Mouse (Mus musculus) embryonic facial prominence, embryonic 12.5 days (tissue): ENCODE results near the gene Tmf1. TPM values are rescaled to one million over a fixed set of nuclear protein-coding genes. Genes with fewer than 3 reads are reported as not detected.

ENCODE experiments used
- ATAC-seq: fragments of 200-750 bp; cut with Nextera tagmentation; 2 replicates; pipeline ENCODE4 v1.8.0; 2017; ENCODE audit not compliant: insufficient number of reproducible peaks, insufficient read depth, low FRiP score, low TSS enrichment
- H3K27ac ChIP-seq: fragments of 300-500 bp; sonication (generic); 2 replicates; pipeline ENCODE4 v1.5.1; 2016; ENCODE audit warnings: mild to moderate bottlenecking
- H3K27me3 ChIP-seq: fragments of 300-500 bp; sonication (generic); 2 replicates; pipeline ENCODE4 v1.6.1; 2016; ENCODE audit warnings: mild to moderate bottlenecking, moderate library complexity
- H3K36me3 ChIP-seq: fragments of 300-500 bp; sonication (generic); 2 replicates; pipeline ENCODE4 v1.6.1; 2016; ENCODE audit warnings: mild to moderate bottlenecking
- H3K4me1 ChIP-seq: fragments of 300-500 bp; sonication (generic); 2 replicates; pipeline ENCODE4 v1.6.1; 2016
- H3K4me2 ChIP-seq: fragments of 300-500 bp; sonication (generic); replicated peaks from 2 replicates; pipeline ENCODE4 v1.6.1; 2016; ENCODE audit warnings: mild to moderate bottlenecking, moderate library complexity
- H3K4me3 ChIP-seq: fragments of 300-500 bp; sonication (generic); 2 replicates; pipeline ENCODE4 v1.5.1; 2016; ENCODE audit warnings: mild to moderate bottlenecking
- H3K9ac ChIP-seq: fragments of 300-500 bp; sonication (generic); 2 replicates; pipeline ENCODE4 v1.6.1; 2016; ENCODE audit warnings: mild to moderate bottlenecking, moderate library complexity
- H3K9me3 ChIP-seq: fragments of 300-500 bp; sonication (generic); 2 replicates; pipeline ENCODE4 v1.6.1; 2016; ENCODE audit warnings: mild to moderate bottlenecking, moderate library complexity
- WGBS: fragments of 180-500 bp; shearing (Covaris S2); methylation state at CpG from one replicate; pipeline ENCODE4 v1.1.7; 2016; 5-methylcytosine and 5-hydroxymethylcytosine counted together
- polyA plus RNA-seq: library from polyadenylated mRNA; unstranded; fragments of >200 nt; fragmentation: Nextera tagmentation; extraction: Ambion mirVana; gene quantifications from 2 replicates; pipeline ENCODE4 v1.2.1, GENCODE M21; 2016

Gene Tmf1
- polyA plus RNA-seq, 1 experiment from 2014 or later = 35.7 TPM

DNA sequence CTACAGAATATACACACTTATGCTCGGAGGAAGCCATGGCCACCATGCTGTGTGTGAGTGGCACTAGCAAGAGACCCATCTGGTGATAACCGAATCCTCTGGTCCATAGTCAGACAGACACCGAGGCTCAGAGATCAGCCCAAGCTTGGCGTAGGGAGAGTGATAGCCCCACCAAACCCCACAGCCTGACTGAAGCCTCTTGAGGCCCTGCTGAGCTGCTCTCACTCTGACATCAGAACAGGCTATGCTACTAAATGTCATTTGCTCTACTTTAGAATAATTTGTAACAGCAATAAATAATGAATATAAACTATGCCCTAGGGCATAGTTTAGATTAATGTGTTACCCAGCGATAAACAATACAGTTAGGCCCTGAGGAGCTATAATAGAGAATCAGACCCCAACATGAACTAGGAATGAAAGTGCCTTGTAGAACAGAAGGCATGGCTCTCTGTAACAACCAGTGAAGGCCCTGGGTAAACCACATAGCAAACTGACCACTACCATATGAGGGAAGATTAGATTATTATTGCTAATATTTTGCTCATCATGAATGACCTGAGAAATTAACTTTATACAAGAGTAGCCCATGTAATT, 46.1 kb downstream of the Tmf1 start:
- Histone ChIP-seq H3K9ac (no peak overlapping the region), H3K4me1 (no peaks in the 10 kb centered on the region), H3K4me2 (no peak overlapping the region), H3K9me3 (no peaks in the 10 kb centered on the region), H3K4me3 (no peak overlapping the region), H3K27ac (no peak overlapping the region), H3K27me3 (no peaks in the 10 kb centered on the region), H3K36me3 (no peaks in the 10 kb centered on the region)
- ATAC-seq = no peak
- WGBS = 86% methylated on average over 5 of the region's 5 CpGs

DNA sequence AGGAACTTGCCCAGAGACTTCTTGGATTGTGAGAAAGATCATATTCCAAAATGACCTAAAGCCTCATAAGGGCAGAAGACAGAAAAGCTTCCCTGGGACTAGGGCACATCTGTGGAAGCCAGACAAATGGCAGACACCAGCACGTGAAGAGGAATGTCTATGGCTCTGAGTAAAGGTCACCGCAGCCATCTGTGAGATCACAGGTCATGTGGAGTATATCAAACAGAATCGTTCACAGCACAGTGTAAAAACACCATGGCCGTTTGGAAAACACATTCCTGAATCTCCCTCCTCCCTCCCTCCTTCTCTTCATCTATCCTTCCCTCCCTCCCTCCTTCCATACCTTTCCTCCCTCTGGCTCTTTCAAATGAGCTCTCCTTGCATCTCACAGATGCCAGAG, 47.1 kb downstream of the Tmf1 start:
- Histone ChIP-seq H3K4me3 (no peak overlapping the region), H3K9ac (no peak overlapping the region), H3K4me2 (no peak overlapping the region), H3K27me3 (no peaks in the 10 kb centered on the region), H3K36me3 (no peaks in the 10 kb centered on the region), H3K27ac (no peak overlapping the region), H3K4me1 (no peaks in the 10 kb centered on the region), H3K9me3 (no peaks in the 10 kb centered on the region)
- 47% methylated on average over 4 of the region's 4 CpGs for WGBS
- no peak for ATAC-seq

DNA sequence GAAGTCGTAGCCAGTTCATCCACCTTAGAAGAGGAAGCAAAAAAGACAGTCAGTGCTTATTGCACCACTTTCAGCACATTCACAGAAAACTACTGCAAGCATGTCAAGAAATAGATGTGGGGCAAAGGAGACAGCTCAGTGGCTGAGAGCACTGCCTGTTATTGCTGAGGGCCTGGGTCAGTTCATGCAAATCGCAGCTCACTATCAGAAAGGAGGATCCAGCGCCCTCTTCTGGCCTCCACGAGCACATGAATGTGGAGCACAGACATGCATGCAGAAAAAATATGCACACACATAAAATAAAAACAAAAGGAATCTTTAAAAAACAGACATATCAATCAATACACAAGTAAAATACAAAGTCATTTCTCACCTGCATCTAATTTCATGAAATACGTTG, 47.9 kb downstream of the Tmf1 start:
- Histone ChIP-seq H3K4me3 (no peak overlapping the region), H3K27ac (no peak overlapping the region), H3K9ac (no peak overlapping the region), H3K36me3 (no peaks in the 10 kb centered on the region), H3K9me3 (no peaks in the 10 kb centered on the region), H3K4me1 (no peaks in the 10 kb centered on the region), H3K4me2 (no peak overlapping the region), H3K27me3 (no peaks in the 10 kb centered on the region)
- WGBS = 60% methylated on average over 5 of the region's 5 CpGs
- ATAC-seq = no peak

DNA sequence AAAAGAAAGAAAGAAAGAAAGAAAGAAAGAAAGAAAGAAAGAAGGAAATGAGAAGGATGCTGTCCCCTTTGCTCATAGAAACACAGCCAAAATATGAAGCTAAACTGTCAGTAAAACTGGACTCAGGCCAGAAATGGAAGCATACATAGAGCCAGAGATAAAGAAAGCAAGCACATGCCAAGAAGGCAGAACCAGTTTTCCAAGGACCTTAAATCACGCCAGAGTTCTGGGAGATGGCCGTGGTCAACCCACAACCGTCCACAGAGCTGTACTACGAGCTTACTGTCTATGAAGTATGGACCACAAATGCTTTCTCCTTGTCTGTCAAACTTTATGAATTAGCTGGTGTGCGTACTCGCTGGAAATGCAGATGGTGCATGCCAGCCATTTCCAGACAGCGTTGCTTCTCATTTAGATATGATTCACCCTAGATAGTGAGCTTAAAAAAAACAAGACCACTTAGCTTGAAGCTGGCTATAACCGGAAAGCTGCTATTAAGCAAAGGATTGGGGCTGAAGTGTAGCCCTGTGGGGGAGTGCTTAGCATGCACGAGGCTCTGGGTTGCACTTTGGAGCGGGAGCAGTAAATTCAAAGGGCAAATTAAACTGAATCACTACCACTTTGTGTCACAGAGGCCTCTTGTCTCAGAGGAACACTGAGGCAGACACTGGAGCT, 54.4 kb downstream of the Tmf1 start:
- Histone ChIP-seq H3K4me2 (no peak overlapping the region), H3K9ac (no peak overlapping the region), H3K27ac (no peak overlapping the region), H3K4me3 (no peak overlapping the region), H3K9me3 (no peaks in the 10 kb centered on the region), H3K27me3 (no peaks in the 10 kb centered on the region), H3K36me3 (no peaks in the 10 kb centered on the region), H3K4me1 (no peaks in the 10 kb centered on the region)
- ATAC-seq = no peak
- WGBS = 73% methylated on average over 10 of the region's 10 CpGs

DNA sequence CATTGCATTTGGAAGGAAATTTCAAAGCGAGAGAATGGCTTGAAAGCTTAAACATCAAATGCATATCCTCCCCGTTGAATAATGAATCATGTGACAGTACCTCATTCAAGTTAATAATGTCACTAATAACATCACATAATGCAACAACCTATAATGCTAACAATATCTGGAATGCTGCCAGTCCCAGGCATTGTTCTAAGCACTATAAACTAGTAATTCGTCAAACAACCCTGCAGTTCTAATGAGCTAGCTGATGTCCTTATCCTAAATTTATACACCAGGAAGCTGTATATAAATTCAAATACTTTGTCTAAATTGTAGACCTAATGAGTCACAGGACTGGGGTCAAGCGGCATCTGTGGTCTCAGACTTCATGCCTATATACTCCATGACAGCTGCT, 58.0 kb downstream of the Tmf1 start:
- no peak for ATAC-seq
- 79% methylated on average over 4 of the region's 4 CpGs for WGBS

DNA sequence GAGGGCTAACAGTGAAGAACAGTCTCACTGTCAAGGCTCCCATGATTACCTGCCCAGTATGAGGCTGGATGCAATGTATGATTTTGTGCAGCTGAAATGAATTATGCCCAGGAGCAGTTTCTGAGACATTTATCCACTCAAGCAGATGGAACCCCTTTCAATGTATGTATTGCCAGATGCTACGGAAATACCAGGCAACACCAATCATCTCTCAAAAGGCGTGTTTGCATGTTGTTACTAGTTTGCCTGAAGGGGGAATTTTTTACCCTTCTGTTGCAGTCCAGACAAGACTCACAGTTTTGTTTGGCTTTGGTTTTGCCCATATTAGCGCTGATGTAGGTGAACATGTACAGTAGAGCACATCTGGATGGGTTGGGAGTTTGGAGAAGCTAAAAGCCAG, 60.6 kb downstream of the Tmf1 start:
- Histone ChIP-seq H3K4me2 (no peak overlapping the region), H3K9ac (no peak overlapping the region), H3K4me3 (no peak overlapping the region), H3K27me3 (no peaks in the 10 kb centered on the region), H3K27ac (no peak overlapping the region), H3K4me1 (0 out of 2 replicates have a peak, but pooled peaks cover 6% of the 10 kb centered on the region), H3K36me3 (no peaks in the 10 kb centered on the region), H3K9me3 (no peaks in the 10 kb centered on the region)
- ATAC-seq = no peak
- 57% methylated on average over 3 of the region's 3 CpGs for WGBS

More for the DNA sequence above, 58.0 kb downstream of the Tmf1 start:
- Histone ChIP-seq H3K36me3 (no peaks in the 10 kb centered on the region), H3K4me1 (0 out of 2 replicates have a peak, but pooled peaks cover 6% of the 10 kb centered on the region), H3K9me3 (no peaks in the 10 kb centered on the region), H3K9ac (no peak overlapping the region), H3K27ac (no peak overlapping the region), H3K4me3 (no peak overlapping the region), H3K27me3 (no peaks in the 10 kb centered on the region), H3K4me2 (no peak overlapping the region)

DNA sequence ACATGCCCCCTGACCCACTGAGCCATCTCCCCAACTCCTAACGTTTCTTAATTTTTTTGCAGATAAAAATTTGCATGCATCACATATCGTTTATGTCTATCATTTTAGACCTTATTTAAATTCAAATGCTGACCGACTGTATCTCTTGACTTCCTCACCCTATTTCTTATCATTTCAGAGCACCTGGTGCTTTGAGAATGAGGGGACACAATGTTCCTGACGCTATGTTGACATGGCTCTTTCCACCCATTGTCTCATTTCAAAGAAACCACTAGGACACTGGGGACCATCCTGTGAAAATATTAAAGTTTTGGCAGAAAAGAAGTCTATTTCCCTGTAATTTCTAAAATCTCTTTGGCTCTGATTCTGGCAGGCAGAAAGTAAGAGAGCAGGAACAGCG, 62.0 kb downstream of the Tmf1 start:
- Histone ChIP-seq H3K9ac (no peak overlapping the region), H3K36me3 (no peaks in the 10 kb centered on the region), H3K4me2 (no peak overlapping the region), H3K9me3 (no peaks in the 10 kb centered on the region), H3K27me3 (no peaks in the 10 kb centered on the region), H3K27ac (no peak overlapping the region), H3K4me3 (no peak overlapping the region), H3K4me1 (0 out of 2 replicates have a peak, but pooled peaks cover 6% of the 10 kb centered on the region)
- ATAC-seq = no peak
- 80% methylated on average over 5 of the region's 5 CpGs for WGBS

DNA sequence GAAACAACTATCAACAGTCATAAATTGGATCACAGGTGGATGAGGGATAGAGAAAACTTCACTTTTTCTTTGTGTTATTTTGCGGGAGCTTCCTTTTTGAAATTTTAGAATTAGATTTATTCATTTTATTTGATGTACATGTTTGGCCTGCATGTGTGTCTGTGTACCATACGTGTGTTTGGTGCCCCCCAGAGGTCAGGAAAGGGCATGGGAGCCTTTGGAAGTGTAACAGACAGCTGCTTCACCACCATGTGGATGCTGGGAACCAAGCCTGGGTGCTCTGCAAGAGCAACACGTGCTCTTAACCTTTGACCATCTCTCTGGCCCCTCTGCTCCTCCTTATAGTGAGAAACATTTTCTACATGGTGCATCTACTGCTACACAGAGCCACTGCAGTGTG, 64.1 kb downstream of the Tmf1 start:
- Histone ChIP-seq H3K9me3 (no peaks in the 10 kb centered on the region), H3K27ac (no peak overlapping the region), H3K4me2 (no peak overlapping the region), H3K36me3 (no peaks in the 10 kb centered on the region), H3K4me1 (0 out of 2 replicates have a peak, but pooled peaks cover 6% of the 10 kb centered on the region), H3K27me3 (no peaks in the 10 kb centered on the region), H3K4me3 (no peak overlapping the region), H3K9ac (no peak overlapping the region)
- 54% methylated on average over 3 of the region's 3 CpGs for WGBS
- ATAC-seq = no peak

DNA sequence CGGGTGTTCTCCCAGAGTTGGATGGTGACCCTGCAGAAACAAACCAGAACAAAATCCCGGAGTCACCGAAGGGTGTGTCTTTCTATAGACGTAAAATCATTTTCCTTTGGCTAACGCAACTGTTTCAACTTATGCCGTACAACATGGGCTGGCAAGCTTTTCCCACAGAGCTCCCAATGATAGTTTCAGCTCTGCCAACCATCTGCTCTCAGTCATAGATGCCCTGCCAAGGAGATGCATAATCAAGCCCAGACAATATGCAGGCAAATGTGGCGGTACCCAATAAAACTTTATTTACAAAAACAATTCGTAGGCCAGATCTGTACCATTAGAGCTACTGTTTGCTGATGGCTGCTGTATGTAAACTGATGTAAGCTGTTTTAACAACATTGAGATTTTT, 66.7 kb downstream of the Tmf1 start:
- H3K9me3 ChIP-seq = no peaks in the 10 kb centered on the region
- no peak overlapping the region for H3K9ac ChIP-seq
- H3K27me3 ChIP-seq = no peaks in the 10 kb centered on the region
- H3K4me1 ChIP-seq = no peaks in the 10 kb centered on the region
- H3K4me3 ChIP-seq = no peak overlapping the region
- H3K4me2 ChIP-seq = no peak overlapping the region
- no peak for ATAC-seq
- H3K36me3 ChIP-seq = no peaks in the 10 kb centered on the region
- no peak overlapping the region for H3K27ac ChIP-seq
- 91% methylated on average over 8 of the region's 8 CpGs for WGBS

DNA sequence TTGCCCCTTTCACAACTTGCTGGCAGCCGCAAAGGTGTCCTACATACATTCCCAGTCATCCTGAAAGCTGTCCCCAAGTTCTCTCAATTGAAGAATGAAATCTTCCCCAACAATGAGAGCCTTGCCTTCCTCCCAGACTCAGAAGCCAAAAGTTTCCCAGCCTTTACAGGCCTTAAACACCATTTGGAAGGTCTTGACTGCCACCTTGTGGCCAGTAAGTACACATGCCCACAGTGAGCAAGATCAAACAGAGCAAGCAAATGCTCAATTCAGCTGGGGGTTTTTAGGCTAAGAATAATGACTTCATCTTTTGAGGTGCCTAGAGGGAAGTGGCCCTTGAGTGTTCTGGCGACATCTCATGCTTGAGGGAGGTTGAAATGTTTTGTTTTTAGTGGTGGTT, 72.1 kb downstream of the Tmf1 start:
- H3K27me3 ChIP-seq = no peaks in the 10 kb centered on the region
- no peak overlapping the region for H3K4me2 ChIP-seq
- H3K9ac ChIP-seq = no peak overlapping the region
- H3K4me1 ChIP-seq = peaks cover 4% of the 10 kb centered on the region; the same call in 1 of the 2 replicates
- H3K27ac ChIP-seq = no peak overlapping the region
- 8% methylated on average over 2 of the region's 2 CpGs for WGBS
- ATAC-seq = peak; percentile 67; the same call in 1 of the 2 replicates
- H3K4me3 ChIP-seq = no peak overlapping the region
- no peaks in the 10 kb centered on the region for H3K9me3 ChIP-seq
- H3K36me3 ChIP-seq = no peaks in the 10 kb centered on the region

DNA sequence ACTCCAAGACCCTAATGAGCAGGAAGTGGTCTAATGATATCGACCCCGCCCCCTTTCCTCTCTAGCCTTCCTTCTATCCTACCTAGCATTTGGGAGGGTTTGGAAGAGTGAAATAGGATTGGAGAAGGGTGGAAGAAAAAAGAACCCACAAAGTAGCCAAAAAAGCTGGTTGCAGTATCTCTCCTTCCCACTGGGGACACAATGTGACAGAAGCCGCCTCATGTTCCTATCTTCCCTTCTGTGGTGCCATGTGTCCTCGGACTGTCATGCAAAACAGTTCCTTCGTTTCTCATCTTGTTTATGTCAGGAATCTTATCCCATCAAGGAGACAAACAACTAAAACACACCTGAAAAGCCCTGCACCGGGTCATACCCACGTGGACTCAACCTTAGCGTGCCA, 72.8 kb downstream of the Tmf1 start:
- Histone ChIP-seq H3K9ac (no peak overlapping the region), H3K27me3 (no peaks in the 10 kb centered on the region), H3K4me2 (no peak overlapping the region), H3K9me3 (no peaks in the 10 kb centered on the region), H3K36me3 (no peaks in the 10 kb centered on the region), H3K4me1 (peaks cover 4% of the 10 kb centered on the region; the same call in 1 of the 2 replicates), H3K4me3 (no peak overlapping the region), H3K27ac (no peak overlapping the region)
- no peak for ATAC-seq
- WGBS = 83% methylated on average over 8 of the region's 8 CpGs

DNA sequence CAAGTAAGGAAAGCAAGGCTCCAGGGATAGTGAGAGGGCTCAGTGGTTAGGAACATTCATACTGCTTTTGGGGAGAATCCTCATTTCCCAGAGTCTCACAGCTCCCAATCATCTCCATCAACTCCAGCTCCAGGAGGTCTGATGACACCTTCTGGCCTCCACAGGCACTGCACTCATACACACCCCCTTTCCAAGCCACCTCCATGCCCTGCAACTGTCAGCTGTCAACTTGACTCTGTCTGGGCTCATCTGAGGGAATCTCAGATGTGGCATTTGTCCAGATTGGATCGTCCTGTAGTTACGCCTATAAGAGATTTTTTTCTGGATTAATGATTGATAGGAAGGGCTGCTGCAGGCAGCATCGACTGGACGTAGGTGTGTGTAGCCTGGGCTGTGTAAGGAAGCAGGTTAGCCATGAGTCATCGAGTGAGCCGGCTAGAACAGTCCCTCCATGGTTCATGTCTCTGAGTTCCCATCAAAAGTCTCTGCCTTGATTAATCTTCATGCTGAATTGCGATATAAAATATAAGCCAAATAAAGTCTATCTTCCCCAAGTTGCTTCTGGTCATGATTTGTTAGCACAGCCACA, 74.6 kb downstream of the Tmf1 start:
- WGBS = 77% methylated on average over 7 of the region's 7 CpGs
- Histone ChIP-seq H3K27ac (no peak overlapping the region), H3K4me3 (no peak overlapping the region), H3K4me1 (peaks cover 4% of the 10 kb centered on the region; the same call in 1 of the 2 replicates), H3K36me3 (no peaks in the 10 kb centered on the region), H3K9ac (no peak overlapping the region), H3K4me2 (no peak overlapping the region), H3K9me3 (no peaks in the 10 kb centered on the region), H3K27me3 (no peaks in the 10 kb centered on the region)
- no peak for ATAC-seq
